Mouse (Mus musculus): ENCODE measurements at regions not wholly inside any gene's neighbourhood (a gene's known extent, or its start where the extent isn't known, plus 50 kb on each side); places are given as distances from the start of the nearest gene placed in this dataset.

GRCm38 (mm10) chr14:98891252-98891947, 102.7 kb downstream of the Rpl36a-ps1 start:
- Histone ChIP-seq H3K27me3 (replicated peaks; ENCODE audit: control insufficient read depth, insufficient read depth, low read length) (no peaks in the 10 kb centered on the region), H3K4me3 (ENCODE audit: low read depth, low read length) (no peak overlapping the region), H3K27ac (ENCODE audit: low read depth, low read length) (no peak overlapping the region), H3K4me1 (replicated peaks; ENCODE audit: control insufficient read depth, insufficient read depth, low read length) (no peaks in the 10 kb centered on the region), H3K9me3 (ENCODE audit: control insufficient read depth, low read length) (no peaks in the 10 kb centered on the region), H3K4me2 (no peak overlapping the region), H3K36me3 (ENCODE audit: control insufficient read depth, insufficient read depth, low read length) (no peaks in the 10 kb centered on the region), H3K9ac (ENCODE audit: low read depth, low read length) (no peak overlapping the region)
- 78% methylated on average over 5 of the region's 5 CpGs for WGBS
- DNase-seq (ENCODE audit: low spot score) (no peak), ATAC-seq (replicated peaks; ENCODE audit: low FRiP score) (no peak)

- Histone ChIP-seq H3K27me3 (replicated peaks; ENCODE audit: control insufficient read depth, insufficient read depth, low read length) (no peaks in the 10 kb centered on the region), H3K36me3 (ENCODE audit: control insufficient read depth, insufficient read depth, low read length) (no peaks in the 10 kb centered on the region), H3K27ac (ENCODE audit: low read depth, low read length) (no peak overlapping the region), H3K9ac (ENCODE audit: low read depth, low read length) (no peak overlapping the region), H3K4me3 (ENCODE audit: low read depth, low read length) (no peak overlapping the region), H3K9me3 (ENCODE audit: control insufficient read depth, low read length) (no peaks in the 10 kb centered on the region), H3K4me1 (replicated peaks; ENCODE audit: control insufficient read depth, insufficient read depth, low read length) (no peaks in the 10 kb centered on the region), H3K4me2 (no peak overlapping the region)
- DNase-seq (ENCODE audit: low spot score) (no peak), ATAC-seq (replicated peaks; ENCODE audit: low FRiP score) (no peak)
- WGBS, result 91% methylated on average over 2 of the region's 2 CpGs
Observed at GRCm38 (mm10) chr14:98887588-98887987, 106.5 kb downstream of the Rpl36a-ps1 start.

GRCm38 (mm10) chr14:98886982-98887381, 107.1 kb downstream of the Rpl36a-ps1 start:
- Histone ChIP-seq H3K27me3 (replicated peaks; ENCODE audit: control insufficient read depth, insufficient read depth, low read length) (no peaks in the 10 kb centered on the region), H3K4me3 (ENCODE audit: low read depth, low read length) (no peak overlapping the region), H3K9me3 (ENCODE audit: control insufficient read depth, low read length) (no peaks in the 10 kb centered on the region), H3K36me3 (ENCODE audit: control insufficient read depth, insufficient read depth, low read length) (no peaks in the 10 kb centered on the region), H3K4me1 (replicated peaks; ENCODE audit: control insufficient read depth, insufficient read depth, low read length) (no peaks in the 10 kb centered on the region), H3K27ac (ENCODE audit: low read depth, low read length) (no peak overlapping the region), H3K4me2 (no peak overlapping the region), H3K9ac (ENCODE audit: low read depth, low read length) (no peak overlapping the region)
- WGBS, result 6% methylated on average over 1 of the region's 1 CpGs
- no peak for ATAC-seq (replicated peaks; ENCODE audit: low FRiP score)
- DNase-seq (ENCODE audit: low spot score), result no peak

- Histone ChIP-seq H3K27ac (ENCODE audit: low read depth, low read length) (no peak overlapping the region), H3K36me3 (ENCODE audit: control insufficient read depth, insufficient read depth, low read length) (no peaks in the 10 kb centered on the region), H3K4me3 (ENCODE audit: low read depth, low read length) (no peak overlapping the region), H3K27me3 (replicated peaks; ENCODE audit: control insufficient read depth, insufficient read depth, low read length) (no peaks in the 10 kb centered on the region), H3K9me3 (ENCODE audit: control insufficient read depth, low read length) (no peaks in the 10 kb centered on the region), H3K4me2 (no peak overlapping the region), H3K4me1 (replicated peaks; ENCODE audit: control insufficient read depth, insufficient read depth, low read length) (no peaks in the 10 kb centered on the region), H3K9ac (ENCODE audit: low read depth, low read length) (no peak overlapping the region)
- DNase-seq (ENCODE audit: low spot score) (no peak), ATAC-seq (replicated peaks; ENCODE audit: low FRiP score) (no peak)
- WGBS, result 81% methylated on average over 10 of the region's 10 CpGs
Observed at GRCm38 (mm10) chr14:98882586-98882985, 111.5 kb downstream of the Rpl36a-ps1 start.

GRCm38 (mm10) chr14:98877956-98878355, 116.2 kb downstream of the Rpl36a-ps1 start:
- H3K9me3 ChIP-seq (ENCODE audit: control insufficient read depth, low read length), result no peaks in the 10 kb centered on the region
- no peaks in the 10 kb centered on the region for H3K36me3 ChIP-seq (ENCODE audit: control insufficient read depth, insufficient read depth, low read length)
- no peaks in the 10 kb centered on the region for H3K27me3 ChIP-seq (replicated peaks; ENCODE audit: control insufficient read depth, insufficient read depth, low read length)
- ATAC-seq (replicated peaks; ENCODE audit: low FRiP score), result no peak
- 72% methylated on average over 3 of the region's 3 CpGs for WGBS
- H3K4me1 ChIP-seq (replicated peaks; ENCODE audit: control insufficient read depth, insufficient read depth, low read length), result no peaks in the 10 kb centered on the region
- no peak overlapping the region for H3K4me3 ChIP-seq (ENCODE audit: low read depth, low read length)
- no peak overlapping the region for H3K4me2 ChIP-seq
- H3K27ac ChIP-seq (ENCODE audit: low read depth, low read length), result no peak overlapping the region
- no peak for DNase-seq (ENCODE audit: low spot score)
- H3K9ac ChIP-seq (ENCODE audit: low read depth, low read length), result no peak overlapping the region

- WGBS, result 38% methylated on average over 9 of the region's 9 CpGs
- ATAC-seq (replicated peaks; ENCODE audit: low FRiP score), result no peak
- H3K27ac ChIP-seq (ENCODE audit: low read depth, low read length), result no peak overlapping the region
Observed at GRCm38 (mm10) chr14:98873446-98873845, 120.7 kb downstream of the Rpl36a-ps1 start.

GRCm38 (mm10) chr14:98869888-98870287, 124.2 kb downstream of the Rpl36a-ps1 start:
- peak overlapping the region; percentile 34 for H3K4me2 ChIP-seq

More at GRCm38 (mm10) chr14:98873446-98873845, 120.7 kb downstream of the Rpl36a-ps1 start:
- no peaks in the 10 kb centered on the region for H3K9me3 ChIP-seq (ENCODE audit: control insufficient read depth, low read length)
- no peak overlapping the region for H3K4me3 ChIP-seq (ENCODE audit: low read depth, low read length)
- no peaks in the 10 kb centered on the region; the same call in 1 of the 2 replicates for H3K4me1 ChIP-seq (replicated peaks; ENCODE audit: control insufficient read depth, insufficient read depth, low read length)
- DNase-seq (ENCODE audit: low spot score), result no peak
- no peak overlapping the region for H3K9ac ChIP-seq (ENCODE audit: low read depth, low read length)
- no peak overlapping the region for H3K4me2 ChIP-seq
- H3K27me3 ChIP-seq (replicated peaks; ENCODE audit: control insufficient read depth, insufficient read depth, low read length), result no peaks in the 10 kb centered on the region
- H3K36me3 ChIP-seq (ENCODE audit: control insufficient read depth, insufficient read depth, low read length), result no peaks in the 10 kb centered on the region

GRCm38 (mm10) chr14:98866880-98867279, 127.2 kb downstream of the Rpl36a-ps1 start:
- no peaks in the 10 kb centered on the region for H3K9me3 ChIP-seq (ENCODE audit: control insufficient read depth, low read length)
- no peak for ATAC-seq (replicated peaks; ENCODE audit: low FRiP score)
- no peak overlapping the region for H3K27ac ChIP-seq (ENCODE audit: low read depth, low read length)
- no peaks in the 10 kb centered on the region; the same call in 1 of the 2 replicates for H3K4me1 ChIP-seq (replicated peaks; ENCODE audit: control insufficient read depth, insufficient read depth, low read length)
- no peak for DNase-seq (ENCODE audit: low spot score)
- H3K4me2 ChIP-seq, result no peak overlapping the region
- no peaks in the 10 kb centered on the region for H3K36me3 ChIP-seq (ENCODE audit: control insufficient read depth, insufficient read depth, low read length)
- H3K27me3 ChIP-seq (replicated peaks; ENCODE audit: control insufficient read depth, insufficient read depth, low read length), result no peaks in the 10 kb centered on the region
- no peak overlapping the region for H3K4me3 ChIP-seq (ENCODE audit: low read depth, low read length)
- no peak overlapping the region for H3K9ac ChIP-seq (ENCODE audit: low read depth, low read length)

More at GRCm38 (mm10) chr14:98869888-98870287, 124.2 kb downstream of the Rpl36a-ps1 start:
- Histone ChIP-seq H3K9me3 (ENCODE audit: control insufficient read depth, low read length) (no peaks in the 10 kb centered on the region), H3K9ac (ENCODE audit: low read depth, low read length) (no peak overlapping the region), H3K27me3 (replicated peaks; ENCODE audit: control insufficient read depth, insufficient read depth, low read length) (no peaks in the 10 kb centered on the region), H3K4me3 (ENCODE audit: low read depth, low read length) (no peak overlapping the region), H3K4me1 (replicated peaks; ENCODE audit: control insufficient read depth, insufficient read depth, low read length) (no peaks in the 10 kb centered on the region; the same call in 1 of the 2 replicates), H3K27ac (ENCODE audit: low read depth, low read length) (no peak overlapping the region), H3K36me3 (ENCODE audit: control insufficient read depth, insufficient read depth, low read length) (no peaks in the 10 kb centered on the region)
- ATAC-seq (replicated peaks; ENCODE audit: low FRiP score) (peak; percentile 72; the same call in 1 of the 2 replicates), DNase-seq (ENCODE audit: low spot score) (no peak)
- WGBS, result 49% methylated on average over 6 of the region's 6 CpGs

- H3K36me3 ChIP-seq (ENCODE audit: control insufficient read depth, insufficient read depth, low read length), result no peaks in the 10 kb centered on the region
- 78% methylated on average over 6 of the region's 6 CpGs for WGBS
- H3K9me3 ChIP-seq (ENCODE audit: control insufficient read depth, low read length), result no peaks in the 10 kb centered on the region
- H3K4me2 ChIP-seq, result no peak overlapping the region
- no peak overlapping the region for H3K9ac ChIP-seq (ENCODE audit: low read depth, low read length)
- DNase-seq (ENCODE audit: low spot score) (no peak), ATAC-seq (replicated peaks; ENCODE audit: low FRiP score) (no peak)
- H3K27ac ChIP-seq (ENCODE audit: low read depth, low read length), result no peak overlapping the region
- no peak overlapping the region for H3K4me3 ChIP-seq (ENCODE audit: low read depth, low read length)
- H3K27me3 ChIP-seq (replicated peaks; ENCODE audit: control insufficient read depth, insufficient read depth, low read length), result no peaks in the 10 kb centered on the region
- no peaks in the 10 kb centered on the region for H3K4me1 ChIP-seq (replicated peaks; ENCODE audit: control insufficient read depth, insufficient read depth, low read length)
Observed at GRCm38 (mm10) chr14:98864001-98864400, 130.1 kb downstream of the Rpl36a-ps1 start.

All from liver, embryonic 11.5 days (tissue).